Mouse (Mus musculus) small intestine, adult 2 months (tissue): ENCODE results near the gene Gpkow.

Experiments
- CTCF ChIP-seq: fragments of 200-500 bp; IDR thresholded peaks from 2 replicates; pipeline ENCODE4 v1.5.1; 2012; ENCODE audit warnings: low read depth, mild to moderate bottlenecking, control low read depth, inconsistent platforms, low read length, moderate library complexity, mixed read lengths; ENCODE audit not compliant: insufficient replicate concordance, insufficient read length; ENCODE audit errors: extremely low read depth
- POLR2A ChIP-seq: fragments of 200-500 bp; IDR thresholded peaks from 2 replicates; pipeline ENCODE4 v1.6.1; 2012; ENCODE audit warnings: low read depth, mild to moderate bottlenecking, control low read depth, inconsistent platforms, low read length, moderate library complexity

GRCm38 (mm10) chrX:7680057-7680412 lies 16.9 kb upstream of the Gpkow start:
- TF ChIP-seq CTCF (no peak), POLR2A (no peak)
